Mouse (Mus musculus): ENCODE data around the gene Thbs3. TPM values are rescaled to one million over a fixed set of nuclear protein-coding genes. Genes with fewer than 3 reads are reported as not detected.

Thbs3 gene
- polyA plus RNA-seq, 1 experiment: 0.07 TPM

DNA sequence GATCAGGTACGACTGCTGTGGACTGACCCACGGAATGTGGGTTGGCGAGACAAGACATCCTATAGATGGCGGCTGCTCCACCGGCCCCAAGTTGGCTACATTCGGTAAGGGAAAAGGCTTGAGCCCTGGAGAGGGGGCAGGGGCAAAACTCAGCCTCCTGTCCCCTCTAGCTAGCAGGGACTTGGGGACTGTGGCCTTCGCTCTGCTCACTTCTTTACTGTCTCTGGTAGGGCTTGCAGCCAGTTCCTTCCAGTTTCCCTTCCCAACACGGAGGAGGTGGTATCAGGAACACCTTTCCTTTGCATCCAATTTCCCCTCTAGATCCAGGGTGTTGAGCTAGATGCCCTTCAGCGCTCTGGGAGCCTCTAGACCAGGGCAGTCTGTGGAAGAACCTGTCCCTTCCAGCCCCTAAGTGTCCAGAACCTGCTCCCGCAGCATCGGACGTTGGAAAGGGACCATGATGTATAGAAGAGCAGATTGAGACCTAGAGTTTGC is 10.4 kb downstream of the Thbs3 start:
- Histone ChIP-seq H3K4me1 (peaks cover 51% of the 10 kb centered on the region), H3K27me3 (replicated peaks) (peaks cover 71% of the 10 kb centered on the region), H3K36me3 (replicated peaks; ENCODE audit: low read length) (no peaks in the 10 kb centered on the region), H3K4me3 (replicated peaks) (no peak overlapping the region), H3K9me3 (no peaks in the 10 kb centered on the region)
- no peak for TF ChIP-seq GATA1 (IDR thresholded peaks at IDR 0.05; ENCODE audit: borderline replicate concordance, low read length)
- no peak for TF ChIP-seq FLI1 (IDR thresholded peaks at IDR 0.05; ENCODE audit: low read length)

DNA sequence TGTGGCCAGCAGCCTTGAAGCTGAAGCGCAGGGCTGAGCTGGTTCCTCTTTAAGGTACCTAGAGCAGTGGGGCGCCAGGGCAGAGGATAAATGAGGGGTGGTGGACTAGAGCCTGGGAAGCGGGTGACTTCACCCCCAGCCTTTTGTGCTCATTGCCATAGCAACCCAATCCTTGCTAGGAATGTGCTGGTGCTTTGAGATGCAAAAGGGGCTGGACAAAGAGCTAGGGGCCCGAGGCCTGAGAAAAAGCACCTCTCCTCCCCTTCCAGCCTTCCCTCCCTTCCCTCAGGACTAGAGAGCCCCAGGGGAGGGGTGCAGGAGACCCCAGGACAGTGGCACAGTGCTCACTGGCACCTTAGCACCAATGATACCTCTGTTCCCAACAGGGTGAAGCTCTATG is 10.9 kb downstream of the Thbs3 start:
- TF ChIP-seq GATA1 (IDR thresholded peaks at IDR 0.05; ENCODE audit: borderline replicate concordance, low read length) (no peak), FLI1 (IDR thresholded peaks at IDR 0.05; ENCODE audit: low read length) (no peak)
- Histone ChIP-seq H3K36me3 (replicated peaks; ENCODE audit: low read length) (no peaks in the 10 kb centered on the region), H3K27me3 (replicated peaks) (peaks cover 76% of the 10 kb centered on the region), H3K9me3 (no peaks in the 10 kb centered on the region), H3K4me3 (replicated peaks) (no peak overlapping the region), H3K4me1 (peaks cover 55% of the 10 kb centered on the region)

DNA sequence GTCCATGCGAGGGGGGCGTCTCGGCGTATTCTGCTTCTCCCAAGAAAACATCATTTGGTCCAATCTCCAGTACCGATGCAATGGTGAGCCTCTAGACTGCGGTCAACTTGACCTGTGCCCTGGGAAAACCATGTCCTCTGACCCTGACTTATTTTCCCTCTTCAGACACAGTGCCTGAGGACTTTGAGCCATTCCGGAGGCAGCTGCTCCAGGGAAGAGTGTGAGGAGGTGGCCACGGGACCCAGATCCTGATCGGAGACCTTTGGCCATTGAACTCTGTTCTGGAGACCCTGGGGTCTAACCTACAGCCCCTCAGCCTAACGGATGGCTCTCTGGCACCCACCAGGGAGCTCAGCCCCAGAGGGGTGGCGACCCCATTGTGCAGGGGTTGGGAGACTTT is 11.4 kb downstream of the Thbs3 start:
- peaks cover 74% of the 10 kb centered on the region for H3K27me3 ChIP-seq (replicated peaks)
- H3K9me3 ChIP-seq: no peaks in the 10 kb centered on the region
- no peaks in the 10 kb centered on the region for H3K36me3 ChIP-seq (replicated peaks; ENCODE audit: low read length)
- peaks cover 56% of the 10 kb centered on the region for H3K4me1 ChIP-seq
- no peak for TF ChIP-seq FLI1 (IDR thresholded peaks at IDR 0.05; ENCODE audit: low read length)
- TF ChIP-seq GATA1 (IDR thresholded peaks at IDR 0.05; ENCODE audit: borderline replicate concordance, low read length): no peak
- H3K4me3 ChIP-seq (replicated peaks): no peak overlapping the region

DNA sequence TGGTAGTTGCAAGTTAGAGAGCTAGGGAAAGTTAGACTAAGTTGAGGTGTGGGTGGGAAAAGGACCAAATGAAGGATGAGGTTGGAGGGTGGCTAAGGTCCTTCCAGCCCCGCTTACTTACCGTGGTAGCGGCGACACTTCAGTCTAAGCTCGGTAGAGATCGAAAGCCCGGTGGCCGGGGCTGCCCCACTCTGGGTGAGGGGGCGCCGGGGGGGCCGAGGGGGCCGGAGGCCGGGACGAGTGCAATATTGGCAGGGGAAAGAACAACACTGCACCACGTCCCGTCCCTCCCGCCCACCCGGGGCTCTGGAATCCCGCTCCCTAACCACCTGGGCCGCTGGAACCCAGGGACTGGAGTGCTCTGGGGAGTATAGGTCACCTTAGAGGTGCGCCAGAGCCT is 11.9 kb downstream of the Thbs3 start, which contains the start of gene Mtx1:
TSS of gene Mtx1 (minus strand) at position 189 of the 400 bp plus-strand sequence.
- Histone ChIP-seq H3K4me1 (peaks cover 61% of the 10 kb centered on the region), H3K36me3 (replicated peaks; ENCODE audit: low read length) (no peaks in the 10 kb centered on the region), H3K9me3 (no peaks in the 10 kb centered on the region), H3K4me3 (replicated peaks) (peak within 1 kb of the TSS; percentile 90), H3K27me3 (replicated peaks) (peaks cover 78% of the 10 kb centered on the region)
- no peak for TF ChIP-seq FLI1 (IDR thresholded peaks at IDR 0.05; ENCODE audit: low read length)
- TF ChIP-seq GATA1 (IDR thresholded peaks at IDR 0.05; ENCODE audit: borderline replicate concordance, low read length): no peak

DNA sequence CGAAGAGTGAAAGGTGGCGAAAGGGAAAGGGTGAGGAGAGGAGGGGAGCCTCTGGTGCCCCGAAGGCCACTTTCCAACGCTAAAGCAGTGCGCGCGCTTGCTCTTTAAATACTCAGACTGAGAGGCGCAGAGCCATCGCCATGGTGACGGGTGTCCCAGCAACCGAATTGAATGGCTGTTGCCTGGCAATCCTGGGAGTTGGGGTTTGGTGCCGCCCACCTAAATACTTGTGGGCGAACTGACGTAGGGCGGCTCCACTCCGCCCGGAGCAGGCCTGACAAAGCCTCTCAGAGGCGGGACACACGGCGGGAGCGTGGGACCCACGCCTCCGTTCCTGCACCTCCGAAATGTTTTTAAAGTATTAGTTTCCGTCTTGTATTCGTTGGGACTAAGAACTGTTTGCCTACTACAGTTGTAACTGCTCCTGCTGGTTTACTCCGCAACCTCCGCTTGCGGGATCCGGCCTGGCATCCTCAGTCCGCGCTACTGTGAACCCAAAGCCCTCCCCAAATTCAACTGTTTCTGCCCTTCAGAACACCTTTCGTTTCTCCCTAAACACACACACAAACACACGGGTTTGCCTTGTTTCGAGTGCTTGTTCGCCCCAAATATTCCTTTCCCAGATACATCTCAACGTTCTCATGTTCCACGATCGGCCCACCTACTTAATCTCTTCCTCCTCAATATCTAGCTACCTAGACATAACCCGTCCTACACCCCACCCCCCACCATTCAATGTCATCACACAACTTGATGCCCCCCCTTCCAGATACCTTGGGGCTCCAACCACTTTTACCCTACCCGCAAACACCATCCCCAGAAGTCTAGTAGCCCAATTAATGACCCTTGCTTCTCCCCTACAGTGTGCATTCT is 12.6 kb downstream of the Thbs3 start:
- Histone ChIP-seq H3K36me3 (replicated peaks; ENCODE audit: low read length) (no peaks in the 10 kb centered on the region), H3K9me3 (no peaks in the 10 kb centered on the region), H3K27me3 (replicated peaks) (peaks cover 78% of the 10 kb centered on the region), H3K4me1 (peaks cover 67% of the 10 kb centered on the region), H3K4me3 (replicated peaks) (peak overlapping the region; percentile 90)
- TF ChIP-seq FLI1 (IDR thresholded peaks at IDR 0.05; ENCODE audit: low read length): no peak
- TF ChIP-seq GATA1 (IDR thresholded peaks at IDR 0.05; ENCODE audit: borderline replicate concordance, low read length): no peak

DNA sequence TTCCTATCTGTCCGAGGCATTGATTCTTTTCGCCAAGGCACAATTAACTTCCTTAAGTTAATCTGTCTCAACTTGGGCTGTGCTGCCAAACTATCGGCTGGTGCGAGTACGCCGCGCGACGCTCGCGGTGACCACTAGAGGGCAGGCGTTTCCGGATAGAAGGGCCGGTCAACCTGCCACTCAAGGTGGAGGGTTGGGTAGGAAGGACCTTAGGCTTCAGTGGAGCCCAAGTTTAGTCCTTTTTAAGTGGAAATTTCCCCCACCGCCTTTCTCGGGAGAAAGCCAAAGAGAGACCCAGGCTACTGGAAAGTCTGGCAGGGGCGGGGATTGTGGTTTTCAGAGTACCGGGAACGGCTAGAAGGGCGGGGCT is 13.2 kb downstream of the Thbs3 start:
- H3K36me3 ChIP-seq (replicated peaks; ENCODE audit: low read length): no peaks in the 10 kb centered on the region
- H3K27me3 ChIP-seq (replicated peaks): peaks cover 74% of the 10 kb centered on the region
- H3K9me3 ChIP-seq: no peaks in the 10 kb centered on the region
- TF ChIP-seq FLI1 (IDR thresholded peaks at IDR 0.05; ENCODE audit: low read length) (no peak), GATA1 (IDR thresholded peaks at IDR 0.05; ENCODE audit: borderline replicate concordance, low read length) (no peak)
- H3K4me3 ChIP-seq (replicated peaks): peak overlapping the region; percentile 90
- H3K4me1 ChIP-seq: peaks cover 68% of the 10 kb centered on the region

DNA sequence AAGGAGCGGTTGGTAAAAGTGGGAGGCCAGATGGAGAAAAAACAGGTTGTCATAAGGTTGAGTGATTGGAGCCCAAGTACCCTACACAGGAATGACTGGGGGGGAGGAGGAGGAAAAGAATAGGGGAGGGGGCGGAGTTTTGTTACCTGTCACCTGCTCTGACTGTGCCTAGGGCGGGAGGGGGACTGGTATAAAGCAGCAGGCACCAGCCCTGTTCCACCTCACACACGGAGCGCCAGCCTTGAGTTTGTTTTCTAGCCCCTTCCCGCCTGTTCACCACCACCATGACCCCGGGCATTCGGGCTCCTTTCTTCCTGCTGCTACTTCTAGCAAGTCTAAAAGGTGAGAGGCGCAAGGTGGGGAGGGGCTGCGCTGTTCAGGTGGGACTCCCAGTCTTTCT is 13.9 kb downstream of the Thbs3 start, which contains the start of gene Muc1:
TSS of gene Muc1 (plus strand) at position 222 of the 400 bp plus-strand sequence.
- Histone ChIP-seq H3K4me1 (peaks cover 71% of the 10 kb centered on the region), H3K4me3 (replicated peaks) (peak within 1 kb of the TSS; percentile 90), H3K27me3 (replicated peaks) (peaks cover 67% of the 10 kb centered on the region), H3K9me3 (no peaks in the 10 kb centered on the region), H3K36me3 (replicated peaks; ENCODE audit: low read length) (no peaks in the 10 kb centered on the region)
- TF ChIP-seq GATA1 (IDR thresholded peaks at IDR 0.05; ENCODE audit: borderline replicate concordance, low read length) (no peak), FLI1 (IDR thresholded peaks at IDR 0.05; ENCODE audit: low read length) (no peak)

DNA sequence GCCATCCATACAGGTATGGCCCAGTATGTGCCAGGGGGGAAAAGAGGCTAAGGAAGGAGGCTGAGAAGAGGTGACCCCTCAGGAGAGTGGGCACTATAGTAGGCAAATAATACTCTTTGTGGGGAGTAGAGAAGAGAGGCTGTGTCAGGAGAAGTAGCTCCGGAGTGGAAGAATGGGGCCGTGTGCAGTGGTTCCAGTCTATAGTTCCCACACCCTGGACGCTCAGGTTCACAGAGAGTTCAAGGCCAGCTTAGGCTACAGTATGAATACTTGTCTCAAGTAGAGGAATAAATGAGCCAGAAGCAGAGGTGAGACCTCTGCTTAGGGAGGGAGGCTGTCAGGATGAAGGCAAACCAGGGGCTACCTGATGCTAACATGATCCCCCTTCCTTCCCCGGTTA is 14.3 kb downstream of the Thbs3 start:
- Histone ChIP-seq H3K9me3 (no peaks in the 10 kb centered on the region), H3K27me3 (replicated peaks) (peaks cover 64% of the 10 kb centered on the region), H3K4me3 (replicated peaks) (no peak overlapping the region), H3K36me3 (replicated peaks; ENCODE audit: low read length) (peaks cover 2% of the 10 kb centered on the region), H3K4me1 (peaks cover 72% of the 10 kb centered on the region)
- TF ChIP-seq GATA1 (IDR thresholded peaks at IDR 0.05; ENCODE audit: borderline replicate concordance, low read length): no peak
- TF ChIP-seq FLI1 (IDR thresholded peaks at IDR 0.05; ENCODE audit: low read length): no peak

DNA sequence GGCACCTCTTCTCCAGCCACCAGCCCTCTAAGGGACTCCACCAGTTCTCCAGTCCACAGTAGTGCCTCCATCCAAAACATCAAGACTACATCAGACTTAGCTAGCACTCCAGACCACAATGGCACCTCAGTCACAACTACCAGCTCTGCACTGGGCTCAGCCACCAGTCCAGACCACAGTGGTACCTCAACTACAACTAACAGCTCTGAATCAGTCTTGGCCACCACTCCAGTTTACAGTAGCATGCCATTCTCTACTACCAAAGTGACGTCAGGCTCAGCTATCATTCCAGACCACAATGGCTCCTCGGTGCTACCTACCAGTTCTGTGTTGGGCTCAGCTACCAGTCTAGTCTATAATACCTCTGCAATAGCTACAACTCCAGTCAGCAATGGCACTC is 15.6 kb downstream of the Thbs3 start:
- peak overlapping the region; percentile 16 for H3K4me3 ChIP-seq (replicated peaks)
- TF ChIP-seq GATA1 (IDR thresholded peaks at IDR 0.05; ENCODE audit: borderline replicate concordance, low read length) (no peak), FLI1 (IDR thresholded peaks at IDR 0.05; ENCODE audit: low read length) (no peak)
- H3K27me3 ChIP-seq (replicated peaks): peaks cover 64% of the 10 kb centered on the region
- peaks cover 71% of the 10 kb centered on the region for H3K4me1 ChIP-seq
- H3K36me3 ChIP-seq (replicated peaks; ENCODE audit: low read length): peaks cover 9% of the 10 kb centered on the region
- no peaks in the 10 kb centered on the region for H3K9me3 ChIP-seq

DNA sequence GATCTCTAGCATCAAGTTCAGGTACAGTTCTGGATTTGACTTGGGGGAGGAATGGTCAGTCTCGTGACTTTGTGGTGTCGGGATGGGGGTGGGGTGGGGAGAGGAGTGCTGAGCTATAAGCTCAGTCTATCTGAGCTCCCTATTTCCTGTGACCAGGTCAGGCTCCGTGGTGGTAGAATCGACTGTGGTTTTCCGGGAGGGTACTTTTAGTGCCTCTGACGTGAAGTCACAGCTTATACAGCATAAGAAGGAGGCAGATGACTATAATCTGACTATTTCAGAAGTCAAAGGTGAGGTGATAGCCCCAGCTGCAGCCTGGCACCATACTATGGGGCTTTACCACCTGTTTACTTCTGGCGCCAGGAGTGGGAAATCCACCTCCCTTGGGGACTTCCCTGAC is 16.4 kb downstream of the Thbs3 start:
- Histone ChIP-seq H3K36me3 (replicated peaks; ENCODE audit: low read length) (peaks cover 9% of the 10 kb centered on the region), H3K27me3 (replicated peaks) (peaks cover 62% of the 10 kb centered on the region), H3K9me3 (no peaks in the 10 kb centered on the region), H3K4me3 (replicated peaks) (peak overlapping the region; percentile 33), H3K4me1 (peaks cover 71% of the 10 kb centered on the region)
- no peak for TF ChIP-seq FLI1 (IDR thresholded peaks at IDR 0.05; ENCODE audit: low read length)
- TF ChIP-seq GATA1 (IDR thresholded peaks at IDR 0.05; ENCODE audit: borderline replicate concordance, low read length): no peak
